Mouse (Mus musculus): ENCODE results near the gene Zmat5. TPM values are rescaled to one million over a fixed set of nuclear protein-coding genes. Genes with fewer than 3 reads are reported as not detected.

Zmat5 gene
- polyA plus RNA-seq, 1 experiment from 2014 or later, result 57.3 TPM

DNA sequence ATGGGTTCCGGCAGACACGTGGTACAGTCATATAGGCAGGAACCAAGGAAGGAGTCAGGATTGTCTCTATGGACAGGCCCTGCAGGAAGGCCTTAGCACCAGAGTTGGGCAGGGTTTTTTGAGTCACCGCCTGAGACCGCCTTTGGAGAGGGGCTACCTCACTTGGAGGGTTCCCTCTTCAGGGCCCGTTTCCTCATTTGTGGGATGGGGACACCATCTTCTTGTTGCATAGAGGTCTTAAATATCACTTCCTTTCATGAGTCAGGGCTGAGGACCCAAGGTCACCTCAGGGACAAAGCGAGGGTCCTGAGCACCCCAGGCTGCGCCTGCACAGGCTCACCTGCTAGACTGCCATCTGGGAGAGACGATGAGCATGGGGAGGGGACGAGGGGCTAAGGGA lies 52.0 kb downstream of the Zmat5 start:
- no peaks in the 10 kb centered on the region for H3K27me3 ChIP-seq (ENCODE audit: control insufficient read depth, insufficient read depth, low read length)
- no peak overlapping the region for H3K9ac ChIP-seq
- H3K36me3 ChIP-seq (replicated peaks; ENCODE audit: control insufficient read depth, insufficient read depth), result no peaks in the 10 kb centered on the region
- no peak for ATAC-seq (ENCODE audit: low FRiP score)
- no peaks in the 10 kb centered on the region for H3K9me3 ChIP-seq (ENCODE audit: control insufficient read depth, low read length)
- H3K27ac ChIP-seq, result no peak overlapping the region
- peaks cover 11% of the 10 kb centered on the region for H3K4me1 ChIP-seq (replicated peaks; ENCODE audit: control insufficient read depth, insufficient read depth, low read length)
- WGBS, result 80% methylated on average over 9 of the region's 9 CpGs
- no peak for DNase-seq (ENCODE audit: low spot score)
- no peak overlapping the region for H3K4me2 ChIP-seq (replicated peaks)
- no peak overlapping the region for H3K4me3 ChIP-seq (replicated peaks; ENCODE audit: low read length)

DNA sequence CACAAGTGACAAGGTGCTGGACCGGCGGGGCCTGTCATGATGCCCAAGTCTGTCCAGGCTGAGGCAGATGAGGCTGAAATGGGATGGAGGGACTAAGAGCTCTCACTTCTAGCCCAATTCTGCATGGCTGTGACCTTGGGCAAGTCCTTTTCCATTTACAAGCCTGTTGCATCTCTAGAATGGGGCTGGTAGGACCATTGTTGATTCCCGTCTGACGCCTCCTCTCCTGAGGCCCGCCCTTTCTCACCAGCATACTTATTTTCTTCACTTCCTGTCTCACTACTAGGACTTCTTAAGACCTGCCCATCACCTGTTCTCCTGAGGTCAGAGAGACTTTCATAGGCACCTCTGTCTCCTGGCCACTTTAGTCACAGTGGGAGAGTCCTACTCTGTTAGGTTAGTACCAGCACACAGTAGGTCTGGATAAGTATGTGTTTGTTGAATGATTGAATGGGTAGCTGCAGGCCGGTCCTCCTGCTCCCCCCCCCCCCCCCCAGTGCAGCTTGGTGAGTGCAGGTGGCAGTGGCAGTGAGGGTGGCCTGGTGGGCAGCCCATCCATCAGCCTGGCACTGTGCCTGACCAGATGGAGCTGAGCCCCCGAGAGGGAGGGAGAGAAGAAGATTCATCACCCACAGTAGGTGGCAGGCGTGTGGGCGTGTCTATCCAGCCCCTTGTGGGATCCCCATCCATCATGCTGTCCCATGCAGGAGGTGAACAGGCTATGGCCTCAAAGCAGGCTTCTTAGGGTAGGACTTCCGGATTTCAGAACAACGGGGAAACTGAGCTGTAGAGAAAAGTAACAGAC lies 52.7 kb downstream of the Zmat5 start:
- WGBS, result 43% methylated on average over 11 of the region's 11 CpGs
- no peak for ATAC-seq (ENCODE audit: low FRiP score)
- H3K27ac ChIP-seq, result no peak overlapping the region

DNA sequence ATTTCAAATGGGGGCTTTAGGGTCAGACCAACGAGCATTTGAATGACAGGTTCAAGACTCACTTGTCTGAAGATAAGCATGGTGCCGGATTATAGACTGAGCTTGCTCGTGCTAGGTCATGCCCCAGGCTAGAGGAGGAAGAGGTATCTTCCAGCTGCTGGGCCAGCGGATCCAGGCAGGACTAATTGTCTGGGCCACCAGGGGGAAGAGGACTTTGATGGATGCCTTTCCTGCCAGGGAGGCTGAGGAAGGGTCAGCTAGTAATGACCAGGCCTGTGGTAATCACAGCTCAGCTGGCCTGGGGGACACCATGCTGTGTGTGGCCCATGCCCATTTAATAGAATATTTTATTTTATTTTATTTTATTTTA lies 53.3 kb downstream of the Zmat5 start:
- Histone ChIP-seq H3K27ac (no peak overlapping the region), H3K9ac (no peak overlapping the region), H3K4me3 (replicated peaks; ENCODE audit: low read length) (no peak overlapping the region), H3K4me2 (replicated peaks) (no peak overlapping the region), H3K27me3 (ENCODE audit: control insufficient read depth, insufficient read depth, low read length) (no peaks in the 10 kb centered on the region), H3K4me1 (replicated peaks; ENCODE audit: control insufficient read depth, insufficient read depth, low read length) (peaks cover 24% of the 10 kb centered on the region), H3K9me3 (ENCODE audit: control insufficient read depth, low read length) (no peaks in the 10 kb centered on the region), H3K36me3 (replicated peaks; ENCODE audit: control insufficient read depth, insufficient read depth) (no peaks in the 10 kb centered on the region)
- DNase-seq (ENCODE audit: low spot score), result no peak
- 24% methylated on average over 4 of the region's 4 CpGs for WGBS
- no peak for ATAC-seq (ENCODE audit: low FRiP score)

More for the DNA sequence above, 52.7 kb downstream of the Zmat5 start:
- Histone ChIP-seq H3K9me3 (ENCODE audit: control insufficient read depth, low read length) (no peaks in the 10 kb centered on the region), H3K4me2 (replicated peaks) (no peak overlapping the region), H3K9ac (no peak overlapping the region), H3K36me3 (replicated peaks; ENCODE audit: control insufficient read depth, insufficient read depth) (no peaks in the 10 kb centered on the region), H3K4me3 (replicated peaks; ENCODE audit: low read length) (no peak overlapping the region), H3K4me1 (replicated peaks; ENCODE audit: control insufficient read depth, insufficient read depth, low read length) (peaks cover 18% of the 10 kb centered on the region), H3K27me3 (ENCODE audit: control insufficient read depth, insufficient read depth, low read length) (no peaks in the 10 kb centered on the region)
- DNase-seq (ENCODE audit: low spot score), result no peak

DNA sequence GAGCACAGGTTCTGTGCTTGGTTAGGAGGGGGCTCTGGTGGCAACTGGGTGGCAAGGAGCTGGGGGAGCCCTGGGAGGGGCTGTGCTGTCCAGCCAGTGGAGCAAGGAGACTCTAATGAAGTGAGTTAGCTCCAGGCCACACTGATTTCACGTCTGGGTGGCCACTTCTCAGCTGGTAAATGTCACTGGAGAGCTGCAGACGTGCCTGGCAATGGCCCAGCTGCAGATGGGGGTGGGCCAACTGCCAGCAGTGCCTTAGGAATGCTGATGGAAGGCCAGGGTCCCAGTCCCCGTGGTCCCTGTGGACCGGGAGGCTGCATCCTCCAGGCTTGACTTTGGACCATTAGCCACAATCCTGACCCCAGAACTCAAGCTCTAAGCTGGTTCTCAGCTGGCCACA lies 56.0 kb downstream of the Zmat5 start:
- H3K27ac ChIP-seq, result no peak overlapping the region
- H3K27me3 ChIP-seq (ENCODE audit: control insufficient read depth, insufficient read depth, low read length), result no peaks in the 10 kb centered on the region
- no peak overlapping the region for H3K4me3 ChIP-seq (replicated peaks; ENCODE audit: low read length)
- H3K4me1 ChIP-seq (replicated peaks; ENCODE audit: control insufficient read depth, insufficient read depth, low read length), result peaks cover 39% of the 10 kb centered on the region
- H3K4me2 ChIP-seq (replicated peaks), result no peak overlapping the region
- 7% methylated on average over 4 of the region's 4 CpGs for WGBS
- no peaks in the 10 kb centered on the region; the same call in 1 of the 2 replicates for H3K36me3 ChIP-seq (replicated peaks; ENCODE audit: control insufficient read depth, insufficient read depth)
- no peak for DNase-seq (ENCODE audit: low spot score)
- H3K9ac ChIP-seq, result no peak overlapping the region
- no peak for ATAC-seq (ENCODE audit: low FRiP score)
- no peaks in the 10 kb centered on the region for H3K9me3 ChIP-seq (ENCODE audit: control insufficient read depth, low read length)

DNA sequence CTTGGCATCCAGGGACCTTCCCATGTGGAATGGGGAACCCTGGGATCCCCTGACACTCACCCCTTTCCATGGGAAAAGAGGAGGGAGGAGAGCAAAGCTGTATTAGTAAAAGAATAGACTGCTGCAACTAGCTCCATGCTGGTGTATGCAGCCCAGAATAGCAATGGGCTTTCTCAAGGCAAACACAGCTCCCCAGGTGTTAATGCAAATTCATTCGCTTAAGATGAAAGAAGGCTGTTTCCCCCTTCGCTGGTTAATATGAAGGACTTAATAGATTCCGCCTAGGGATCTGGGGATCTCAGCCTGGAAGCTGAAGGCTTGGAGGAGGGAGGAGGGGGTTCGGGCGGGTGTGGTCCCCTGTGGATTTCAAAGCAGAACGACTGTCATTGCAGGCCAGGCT lies 57.5 kb downstream of the Zmat5 start:
- H3K36me3 ChIP-seq (replicated peaks; ENCODE audit: control insufficient read depth, insufficient read depth), result peaks cover 1% of the 10 kb centered on the region; the same call in 1 of the 2 replicates
- WGBS, result 5% methylated on average over 6 of the region's 6 CpGs
- H3K27me3 ChIP-seq (ENCODE audit: control insufficient read depth, insufficient read depth, low read length), result no peaks in the 10 kb centered on the region
- H3K9ac ChIP-seq, result no peak overlapping the region
- H3K4me2 ChIP-seq (replicated peaks), result no peak overlapping the region
- H3K9me3 ChIP-seq (ENCODE audit: control insufficient read depth, low read length), result no peaks in the 10 kb centered on the region
- H3K4me3 ChIP-seq (replicated peaks; ENCODE audit: low read length), result no peak overlapping the region
- peak overlapping the region; percentile 51 for H3K27ac ChIP-seq
- DNase-seq (ENCODE audit: low spot score) (no peak), ATAC-seq (ENCODE audit: low FRiP score) (peak; percentile 31; the same call in 1 of the 2 replicates)
- peaks cover 39% of the 10 kb centered on the region for H3K4me1 ChIP-seq (replicated peaks; ENCODE audit: control insufficient read depth, insufficient read depth, low read length)

DNA sequence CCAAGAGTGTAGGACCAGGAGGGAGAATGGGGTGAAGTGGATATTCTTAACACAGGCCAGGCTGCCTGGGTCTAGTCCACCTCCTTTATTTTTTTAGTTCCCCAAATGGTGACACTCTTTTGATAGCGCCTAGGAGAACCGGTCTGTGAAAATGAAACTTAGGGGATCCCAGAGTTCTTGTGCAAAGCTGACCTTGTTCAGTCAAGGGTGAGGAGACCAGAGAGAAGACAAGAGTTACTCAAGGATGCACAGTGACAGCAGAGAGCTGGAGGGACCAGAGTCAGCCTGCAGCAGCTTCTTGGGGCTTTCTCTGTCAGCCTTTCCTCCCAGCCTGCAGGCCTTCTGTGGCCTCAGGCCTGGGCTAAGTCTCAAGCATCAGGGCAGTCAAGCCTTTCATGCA lies 58.0 kb downstream of the Zmat5 start:
- H3K9me3 ChIP-seq (ENCODE audit: control insufficient read depth, low read length), result no peaks in the 10 kb centered on the region
- DNase-seq (ENCODE audit: low spot score), result no peak
- WGBS, result 15% methylated on average over 2 of the region's 2 CpGs
- no peak for ATAC-seq (ENCODE audit: low FRiP score)
- H3K4me3 ChIP-seq (replicated peaks; ENCODE audit: low read length), result no peak overlapping the region
- peaks cover 39% of the 10 kb centered on the region for H3K4me1 ChIP-seq (replicated peaks; ENCODE audit: control insufficient read depth, insufficient read depth, low read length)
- no peak overlapping the region for H3K9ac ChIP-seq
- no peak overlapping the region for H3K4me2 ChIP-seq (replicated peaks)
- peaks cover 5% of the 10 kb centered on the region; the same call in 1 of the 2 replicates for H3K36me3 ChIP-seq (replicated peaks; ENCODE audit: control insufficient read depth, insufficient read depth)
- H3K27me3 ChIP-seq (ENCODE audit: control insufficient read depth, insufficient read depth, low read length), result no peaks in the 10 kb centered on the region
- H3K27ac ChIP-seq, result peak overlapping the region; percentile 51

DNA sequence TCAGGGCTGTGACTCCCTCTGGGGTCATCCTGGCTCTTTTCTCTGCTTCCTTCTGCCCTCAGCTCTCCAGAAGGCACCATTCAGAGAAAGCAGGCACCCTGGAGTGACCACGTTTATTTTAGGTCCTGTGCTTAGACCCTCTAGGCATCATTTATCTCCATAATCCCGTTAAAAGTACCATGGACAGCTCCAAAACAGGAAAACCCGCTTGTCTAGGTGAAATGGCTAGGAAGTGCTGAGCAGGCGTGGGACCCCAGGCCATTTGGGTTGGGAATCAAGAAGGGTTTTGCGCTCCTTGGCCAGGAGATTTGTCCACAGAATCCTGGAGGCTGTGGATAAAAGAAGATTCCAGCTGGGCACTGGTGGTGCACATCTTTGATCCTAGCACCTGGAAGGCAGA lies 59.2 kb downstream of the Zmat5 start:
- no peak overlapping the region for H3K9ac ChIP-seq
- no peaks in the 10 kb centered on the region for H3K27me3 ChIP-seq (ENCODE audit: control insufficient read depth, insufficient read depth, low read length)
- 25% methylated on average over 5 of the region's 5 CpGs for WGBS
- no peak overlapping the region for H3K4me2 ChIP-seq (replicated peaks)
- no peaks in the 10 kb centered on the region for H3K9me3 ChIP-seq (ENCODE audit: control insufficient read depth, low read length)
- DNase-seq (ENCODE audit: low spot score) (no peak), ATAC-seq (ENCODE audit: low FRiP score) (no peak)
- H3K27ac ChIP-seq, result no peak overlapping the region
- H3K4me1 ChIP-seq (replicated peaks; ENCODE audit: control insufficient read depth, insufficient read depth, low read length), result peaks cover 39% of the 10 kb centered on the region
- H3K36me3 ChIP-seq (replicated peaks; ENCODE audit: control insufficient read depth, insufficient read depth), result peaks cover 5% of the 10 kb centered on the region; the same call in 1 of the 2 replicates
- no peak overlapping the region for H3K4me3 ChIP-seq (replicated peaks; ENCODE audit: low read length)

DNA sequence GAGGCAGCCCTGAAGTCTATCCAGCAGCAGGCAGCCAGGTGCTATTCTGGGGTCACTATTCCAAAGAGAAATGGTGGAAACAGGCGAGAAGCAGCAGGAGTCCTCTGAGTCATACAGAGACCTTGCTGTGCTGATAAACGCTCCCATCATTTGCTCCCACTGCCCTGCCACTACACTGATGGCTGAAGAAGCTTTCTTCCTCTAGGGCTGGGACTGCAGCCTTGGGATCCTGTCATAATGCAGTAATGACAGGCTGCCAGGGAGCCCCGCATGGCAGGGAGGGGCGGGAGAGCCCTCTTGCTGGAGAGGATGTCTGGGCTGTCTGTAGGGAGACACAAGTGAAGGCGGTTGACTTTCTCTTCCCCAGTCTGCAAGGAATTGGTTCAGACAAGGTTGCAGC lies 60.0 kb downstream of the Zmat5 start:
- Histone ChIP-seq H3K4me1 (replicated peaks; ENCODE audit: control insufficient read depth, insufficient read depth, low read length) (peaks cover 39% of the 10 kb centered on the region), H3K4me3 (replicated peaks; ENCODE audit: low read length) (no peak overlapping the region), H3K36me3 (replicated peaks; ENCODE audit: control insufficient read depth, insufficient read depth) (peaks cover 10% of the 10 kb centered on the region; the same call in 1 of the 2 replicates), H3K27me3 (ENCODE audit: control insufficient read depth, insufficient read depth, low read length) (no peaks in the 10 kb centered on the region), H3K4me2 (replicated peaks) (no peak overlapping the region), H3K27ac (no peak overlapping the region), H3K9ac (no peak overlapping the region), H3K9me3 (ENCODE audit: control insufficient read depth, low read length) (no peaks in the 10 kb centered on the region)
- DNase-seq (ENCODE audit: low spot score) (no peak), ATAC-seq (ENCODE audit: low FRiP score) (no peak; the same call in 1 of the 2 replicates)
- 67% methylated on average over 5 of the region's 5 CpGs for whole genome bisulfite sequencing

DNA sequence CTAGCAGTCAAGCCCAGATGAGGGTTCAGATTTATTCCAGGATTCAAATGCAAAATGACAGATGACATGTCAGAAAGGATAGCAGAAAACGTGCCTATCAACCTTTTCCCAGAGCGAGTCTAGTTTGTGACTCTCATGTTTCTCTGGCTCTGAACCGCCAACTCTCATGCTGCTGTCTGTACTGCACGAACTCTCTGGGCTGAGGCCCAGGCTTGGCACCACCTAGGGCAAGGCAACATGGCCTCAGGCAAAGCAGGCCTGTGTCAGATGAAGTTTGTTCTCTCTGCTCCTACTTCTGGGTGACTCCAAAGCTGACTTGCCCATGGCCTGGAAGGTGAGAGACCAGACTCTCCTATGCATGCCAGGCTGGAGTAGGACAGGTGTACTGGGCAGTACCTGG lies 63.9 kb downstream of the Zmat5 start:
- ATAC-seq (ENCODE audit: low FRiP score) (no peak), DNase-seq (ENCODE audit: low spot score) (no peak)
- 89% methylated on average over 4 of the region's 4 CpGs for WGBS

More for the DNA sequence above, 63.9 kb downstream of the Zmat5 start:
- Histone ChIP-seq H3K9me3 (ENCODE audit: control insufficient read depth, low read length) (no peaks in the 10 kb centered on the region), H3K9ac (no peak overlapping the region), H3K27me3 (ENCODE audit: control insufficient read depth, insufficient read depth, low read length) (no peaks in the 10 kb centered on the region), H3K4me1 (replicated peaks; ENCODE audit: control insufficient read depth, insufficient read depth, low read length) (peaks cover 9% of the 10 kb centered on the region; the same call in 1 of the 2 replicates), H3K27ac (no peak overlapping the region), H3K4me2 (replicated peaks) (no peak overlapping the region), H3K36me3 (replicated peaks; ENCODE audit: control insufficient read depth, insufficient read depth) (peaks cover 24% of the 10 kb centered on the region), H3K4me3 (replicated peaks; ENCODE audit: low read length) (no peak overlapping the region)
